Comparison of ENCODE assay signal across 7 mouse cellular contexts in genomic region chr1:85935148-85935852, GRCm38 (mm10). TPM values are rescaled to one million over a fixed set of nuclear protein-coding genes. Genes with fewer than 3 reads are reported as not detected.
DNase-seq lines count a peak whose midpoint lies in the region; ATAC-seq and TF ChIP-seq lines count a peak whose summit lies in the region.

No protein-coding gene starts in this region.

- H3K4me2 ChIP-seq in midbrain, embryonic 13.5 days (replicated peaks): no peak overlapping the region
- no peak overlapping the region for H3K4me2 ChIP-seq in embryonic facial prominence, embryonic 11.5 days (ENCODE audit: low read depth, low read length)

- no peaks in the 10 kb centered on the region for H3K79me2 ChIP-seq in MEL (ENCODE audit: control insufficient read depth, insufficient read depth, low read length, poor library complexity)

- H3K9ac ChIP-seq in midbrain, embryonic 13.5 days (replicated peaks): no peak overlapping the region
- no peak overlapping the region for H3K9ac ChIP-seq in MEL (ENCODE audit: control insufficient read depth, low read depth, low read length, poor library complexity, severe bottlenecking)
- H3K9ac ChIP-seq in embryonic facial prominence, embryonic 11.5 days (replicated peaks; ENCODE audit: low read length): no peak overlapping the region

- peak; percentile 76 to 87 (median 80) for TF ChIP-seq CTCF in MEL (IDR thresholded peaks at IDR 0.05 in 2 of 3, conservative IDR thresholded peaks at IDR 0.05 in 1 of 3; ENCODE audit: control insufficient read depth in 1 of 3, insufficient read depth in 1 of 3, low read depth in 2 of 3, low read length in 3 of 3, poor library complexity in 1 of 3, severe bottlenecking in 1 of 3)

- no peak for TF ChIP-seq POLR2A in MEL (IDR thresholded peaks at IDR 0.05; ENCODE audit: control insufficient read depth in 1 of 2, insufficient read depth in 1 of 2, low read depth in 1 of 2, low read length in 2 of 2, poor library complexity in 1 of 2)

- no peak for TF ChIP-seq EP300 in MEL (IDR thresholded peaks at IDR 0.05; ENCODE audit: low read depth in 1 of 2, low read length in 2 of 2)

- no peak for ATAC-seq in midbrain, embryonic 13.5 days
- ATAC-seq in embryonic facial prominence, embryonic 11.5 days (replicated peaks; ENCODE audit: insufficient number of reproducible peaks, low FRiP score, low TSS enrichment, low read depth): no peak

- H3K36me3 ChIP-seq in midbrain, embryonic 10.5 days: no peaks in the 10 kb centered on the region
- H3K36me3 ChIP-seq in midbrain, embryonic 13.5 days: no peaks in the 10 kb centered on the region
- no peaks in the 10 kb centered on the region for H3K36me3 ChIP-seq in MEL (ENCODE audit: control insufficient read depth in 1 of 2, insufficient read depth in 2 of 2, low read length in 2 of 2)
- no peaks in the 10 kb centered on the region for H3K36me3 ChIP-seq in embryonic facial prominence, embryonic 11.5 days (replicated peaks; ENCODE audit: control insufficient read depth, insufficient read depth, low read depth, low read length)

- H3K27me3 ChIP-seq in midbrain, embryonic 10.5 days (ENCODE audit: low read depth, poor library complexity, severe bottlenecking): peaks cover 16% of the 10 kb centered on the region; the same call in 1 of the 2 replicates
- H3K27me3 ChIP-seq in midbrain, embryonic 13.5 days: no peaks in the 10 kb centered on the region
- H3K27me3 ChIP-seq in MEL (ENCODE audit: control insufficient read depth in 1 of 2, insufficient read depth in 2 of 2, low read length in 2 of 2): peaks cover 0 to 11% of the 10 kb centered on the region in 2 experiments; a peak in 2 of 4 replicates
- no peaks in the 10 kb centered on the region for H3K27me3 ChIP-seq in embryonic facial prominence, embryonic 11.5 days (ENCODE audit: control insufficient read depth, insufficient read depth, low read length)

- H3K9me3 ChIP-seq in midbrain, embryonic 10.5 days (replicated peaks): no peaks in the 10 kb centered on the region
- no peaks in the 10 kb centered on the region for H3K9me3 ChIP-seq in midbrain, embryonic 13.5 days
- H3K9me3 ChIP-seq in MEL (replicated peaks; ENCODE audit: insufficient read depth, low read length): no peaks in the 10 kb centered on the region
- H3K9me3 ChIP-seq in embryonic facial prominence, embryonic 11.5 days (replicated peaks; ENCODE audit: control insufficient read depth, low read length): no peaks in the 10 kb centered on the region

- peak; percentile 59 for DNase-seq in midbrain, embryonic 10.5 days (ENCODE audit: low spot score)
- peak; percentile 68 for DNase-seq in MEL (ENCODE audit: low read depth, low spot score)
- DNase-seq in adrenal gland, postnatal 25 days: peak; percentile 64
- peak; percentile 67 for DNase-seq in embryonic facial prominence, embryonic 11.5 days (ENCODE audit: low spot score)
- DNase-seq in layer of hippocampus, postnatal 14 days (ENCODE audit: low spot score in 2 of 2): peak; percentile 50 to 58
- peak; percentile 25 for DNase-seq in skeletal muscle tissue, adult 2 months (ENCODE audit: low read depth, low spot score)

- TF ChIP-seq RAD21 in MEL (IDR thresholded peaks at IDR 0.05; ENCODE audit: low read depth, low read length): peak; percentile 86

- peaks cover 42% of the 10 kb centered on the region for H3K4me1 ChIP-seq in midbrain, embryonic 10.5 days
- H3K4me1 ChIP-seq in midbrain, embryonic 13.5 days (replicated peaks): peaks cover 29% of the 10 kb centered on the region
- no peaks in the 10 kb centered on the region for H3K4me1 ChIP-seq in MEL (ENCODE audit: control insufficient read depth in 1 of 2, insufficient read depth in 2 of 2, low read length in 2 of 2)
- 0 out of 2 replicates have a peak, but pooled peaks cover 2% of the 10 kb centered on the region for H3K4me1 ChIP-seq in embryonic facial prominence, embryonic 11.5 days (ENCODE audit: control insufficient read depth, insufficient read depth, low read length)

- no peak overlapping the region for H3K27ac ChIP-seq in midbrain, embryonic 10.5 days (replicated peaks)
- H3K27ac ChIP-seq in midbrain, embryonic 13.5 days: no peak overlapping the region
- no peak overlapping the region for H3K27ac ChIP-seq in MEL (ENCODE audit: control insufficient read depth, low read depth, low read length)
- H3K27ac ChIP-seq in embryonic facial prominence, embryonic 11.5 days (replicated peaks; ENCODE audit: low read depth, low read length): no peak overlapping the region

- WGBS in midbrain, embryonic 10.5 days: 47% methylated on average over 8 of the region's 8 CpGs
- 49% methylated on average over 8 of the region's 8 CpGs for WGBS in midbrain, embryonic 13.5 days
- WGBS in embryonic facial prominence, embryonic 11.5 days: 49% methylated on average over 8 of the region's 8 CpGs

- no peak overlapping the region for H3K4me3 ChIP-seq in midbrain, embryonic 10.5 days
- H3K4me3 ChIP-seq in midbrain, embryonic 13.5 days (replicated peaks): no peak overlapping the region
- H3K4me3 ChIP-seq in MEL (ENCODE audit: control insufficient read depth in 1 of 2, insufficient read depth in 1 of 2, low read depth in 2 of 2, low read length in 2 of 2): no peak overlapping the region
- H3K4me3 ChIP-seq in embryonic facial prominence, embryonic 11.5 days (ENCODE audit: low read depth, low read length): no peak overlapping the region

TF ChIP-seq in MEL, 35 proteins besides CTCF, POLR2A, EP300 and RAD21:
- peak; percentile 86 for TF ChIP-seq ZC3H11A (IDR thresholded peaks at IDR 0.05; ENCODE audit: low read depth, low read length)
- TF ChIP-seq ZMIZ1 (IDR thresholded peaks at IDR 0.05; ENCODE audit: low read depth, low read length): no peak
- TF ChIP-seq SMC3 (IDR thresholded peaks at IDR 0.05; ENCODE audit: low read depth, low read length): peak; percentile 86

RNA-seq across cellular contexts. Expression of gene 4933407L21Rik, which starts 7.0 kb away (rescaled TPM):
- polyA plus RNA-seq in midbrain, embryonic 10.5 days (2016; fragmentation: Nextera tagmentation; extraction: Ambion mirVana): 0.20 and 1.0 TPM in 2 replicates
- polyA plus RNA-seq in midbrain, embryonic 13.5 days (2015; fragmentation: Nextera tagmentation; extraction: Ambion mirVana): 6.4 and 6.5 TPM in 2 replicates
- not detected in 2 replicates for total RNA-seq in MEL (2012; rRNA removed)
- not detected for polyA plus RNA-seq in MEL (2012; ENCODE audit: insufficient read depth in 1 of 2, insufficient read length in 2 of 2, low read depth in 1 of 2, low replicate concordance in 2 of 2, missing spikeins in 1 of 2)
- total RNA-seq in adrenal gland, postnatal 25 days (2021): 0.27 TPM in 1 of 2 replicates, not detected in the other
- not detected in 2 replicates for polyA plus RNA-seq in embryonic facial prominence, embryonic 11.5 days (2014; fragmentation: Nextera tagmentation; extraction: Ambion mirVana)
- total RNA-seq in layer of hippocampus, postnatal 14 days (2021): 1 to 10 TPM; 4.1 to 5.3 TPM

RNA-seq across cellular contexts. Expression of gene Gpr55, which starts 25.5 kb away (rescaled TPM):
- not detected in 2 replicates for polyA plus RNA-seq in midbrain, embryonic 10.5 days (2016; fragmentation: Nextera tagmentation; extraction: Ambion mirVana)
- 0.05 and 0.07 TPM in 2 replicates for polyA plus RNA-seq in midbrain, embryonic 13.5 days (2015; fragmentation: Nextera tagmentation; extraction: Ambion mirVana)
- total RNA-seq in MEL (2012; rRNA removed): 0.04 TPM in 1 of 2 replicates, not detected in the other
- polyA plus RNA-seq in MEL (2012; ENCODE audit: insufficient read depth in 1 of 2, insufficient read length in 2 of 2, low read depth in 1 of 2, low replicate concordance in 2 of 2, missing spikeins in 1 of 2): under 1 TPM in 1 of 2 experiments, not detected in 1; 0.01 TPM
- 2.5 and 4.5 TPM in 2 replicates for total RNA-seq in adrenal gland, postnatal 25 days (2021)
- not detected in 2 replicates for polyA plus RNA-seq in embryonic facial prominence, embryonic 11.5 days (2014; fragmentation: Nextera tagmentation; extraction: Ambion mirVana)
- total RNA-seq in layer of hippocampus, postnatal 14 days (2021): not detected

RNA-seq across cellular contexts. Expression of gene Itm2c, which starts 41.2 kb away (rescaled TPM):
- polyA plus RNA-seq in midbrain, embryonic 10.5 days (2016; fragmentation: Nextera tagmentation; extraction: Ambion mirVana): 121 and 137 TPM in 2 replicates
- 179 and 201 TPM in 2 replicates for polyA plus RNA-seq in midbrain, embryonic 13.5 days (2015; fragmentation: Nextera tagmentation; extraction: Ambion mirVana)
- total RNA-seq in MEL (2012; rRNA removed): 22.6 and 24.8 TPM in 2 replicates
- 10 to 100 TPM in 1 of 2 experiments, not detected in 1; 28.2 TPM for polyA plus RNA-seq in MEL (2012; ENCODE audit: insufficient read depth in 1 of 2, insufficient read length in 2 of 2, low read depth in 1 of 2, low replicate concordance in 2 of 2, missing spikeins in 1 of 2)
- 453 and 521 TPM in 2 replicates for total RNA-seq in adrenal gland, postnatal 25 days (2021)
- 130 and 133 TPM in 2 replicates for polyA plus RNA-seq in embryonic facial prominence, embryonic 11.5 days (2014; fragmentation: Nextera tagmentation; extraction: Ambion mirVana)
- 100 to 1,000 TPM; 505 to 525 TPM for total RNA-seq in layer of hippocampus, postnatal 14 days (2021)
